Mouse (Mus musculus) liver, embryonic 16.5 days (tissue): ENCODE data around the gene Cnbd2. TPM values are rescaled to one million over a fixed set of nuclear protein-coding genes. Genes with fewer than 3 reads are reported as not detected.
"Not testable (repeated sequence)": the region's sequence is repeated elsewhere in the genome, so short reads cannot be mapped to it uniquely, and the experiment has no call there.

Experiments
- ATAC-seq: fragments of 200-750 bp; cut with Nextera tagmentation; 2 replicates; pipeline ENCODE4 v1.8.0; 2017; ENCODE audit warnings: low read depth, mild to moderate bottlenecking, moderate number of reproducible peaks, moderate library complexity
- H3K27ac ChIP-seq: fragments of 300-500 bp; sonication (generic); 2 replicates; pipeline ENCODE4 v1.5.1; 2014; ENCODE audit warnings: mild to moderate bottlenecking, low read length
- H3K27me3 ChIP-seq: fragments of 300-500 bp; sonication (generic); 2 replicates; pipeline ENCODE4 v1.6.1; 2014; ENCODE audit warnings: low read depth, low read length, mixed read lengths; ENCODE audit not compliant: control insufficient read depth, insufficient read depth
- H3K36me3 ChIP-seq: fragments of 300-500 bp; sonication (generic); 2 replicates; pipeline ENCODE4 v1.6.1; 2014; ENCODE audit warnings: mild to moderate bottlenecking; ENCODE audit not compliant: control insufficient read depth, insufficient read depth
- H3K4me1 ChIP-seq: fragments of 300-500 bp; sonication (generic); 2 replicates; pipeline ENCODE4 v1.6.1; 2014; ENCODE audit warnings: low read depth, low read length, mixed read lengths; ENCODE audit not compliant: control insufficient read depth
- H3K4me2 ChIP-seq: fragments of 300-500 bp; sonication (generic); 2 replicates; pipeline ENCODE4 v1.6.1; 2014; ENCODE audit warnings: low read depth, low read length, mixed read lengths
- H3K4me3 ChIP-seq: fragments of 300-500 bp; sonication (generic); 2 replicates; pipeline ENCODE4 v1.5.1; 2014; ENCODE audit warnings: low read depth, mild to moderate bottlenecking, low read length
- H3K9ac ChIP-seq: fragments of 300-500 bp; sonication (generic); 2 replicates; pipeline ENCODE4 v1.6.1; 2014; ENCODE audit warnings: low read depth, low read length
- H3K9me3 ChIP-seq: fragments of 300-500 bp; sonication (generic); replicated peaks from 2 replicates; pipeline ENCODE4 v1.6.1; 2016; ENCODE audit warnings: low read length; ENCODE audit not compliant: control insufficient read depth
- WGBS: fragments of 180-500 bp; shearing (Covaris S2); extraction: QIAGEN DNeasy Blood & Tissue Kit; methylation state at CpG from one replicate; pipeline ENCODE4 v1.1.7; 2014; ENCODE audit not compliant: insufficient replicate concordance; 5-methylcytosine and 5-hydroxymethylcytosine counted together
- polyA plus RNA-seq: library from polyadenylated mRNA; unstranded; fragments of >200 nt; fragmentation: Nextera tagmentation; extraction: Ambion mirVana; gene quantifications from 2 replicates; pipeline ENCODE4 v1.2.1, GENCODE M21; 2015

The Cnbd2 gene
- polyA plus RNA-seq, 1 experiment from 2014 or later, result 1.9 TPM

DNA sequence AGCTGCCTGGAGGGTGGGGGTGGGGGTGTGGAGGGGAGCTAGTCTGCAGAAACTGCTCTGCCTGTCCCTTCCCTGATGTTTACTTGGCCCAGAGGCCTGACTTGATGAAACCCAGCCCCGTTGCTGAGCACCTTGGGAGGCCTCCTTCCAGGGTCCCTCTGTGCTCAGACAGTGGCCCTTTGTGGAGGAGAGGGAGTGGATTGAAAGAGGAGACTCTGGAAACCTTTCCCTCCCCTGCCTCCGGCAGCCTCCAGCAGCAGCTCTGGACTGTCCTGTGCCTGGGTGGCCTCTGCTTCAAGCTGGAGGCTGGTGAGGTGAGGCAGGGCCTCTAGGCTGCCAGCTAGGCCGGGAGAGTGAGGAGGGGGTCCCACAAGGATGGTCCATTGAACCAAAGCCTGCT, 94.9 kb downstream of the Cnbd2 start:
- no peak for ATAC-seq
- Histone ChIP-seq H3K9ac (no peak overlapping the region), H3K4me2 (no peak overlapping the region), H3K27ac (no peak overlapping the region), H3K4me1 (no peaks in the 10 kb centered on the region), H3K36me3 (no peaks in the 10 kb centered on the region), H3K27me3 (no peaks in the 10 kb centered on the region), H3K4me3 (no peak overlapping the region), H3K9me3 (no peaks in the 10 kb centered on the region)
- 49% methylated on average over 3 of the region's 3 CpGs for WGBS

DNA sequence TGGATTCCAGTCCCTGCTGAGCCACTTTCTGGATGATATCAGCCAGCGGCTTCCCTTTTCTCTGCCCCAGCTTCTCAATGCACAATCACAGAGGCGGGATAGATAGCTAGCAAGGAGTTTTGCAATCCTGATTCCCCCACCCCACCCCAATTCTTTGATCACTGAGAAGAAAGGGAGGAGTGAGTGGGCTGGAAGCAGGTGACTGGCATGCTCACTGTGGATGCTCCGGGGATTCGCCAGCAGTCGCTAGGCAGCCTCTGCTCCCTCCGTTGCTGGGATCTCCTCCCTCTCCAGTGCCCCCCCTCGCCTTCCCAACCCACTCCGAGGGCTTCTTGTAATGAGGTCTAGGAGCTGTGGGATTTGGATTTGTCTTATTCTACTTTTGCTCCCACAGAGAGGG, 96.1 kb downstream of the Cnbd2 start:
- WGBS, result 51% methylated on average over 8 of the region's 8 CpGs
- Histone ChIP-seq H3K9ac (no peak overlapping the region), H3K9me3 (no peaks in the 10 kb centered on the region), H3K4me2 (no peak overlapping the region), H3K27me3 (no peaks in the 10 kb centered on the region), H3K4me3 (no peak overlapping the region), H3K27ac (no peak overlapping the region), H3K36me3 (no peaks in the 10 kb centered on the region), H3K4me1 (no peaks in the 10 kb centered on the region)
- no peak for ATAC-seq

DNA sequence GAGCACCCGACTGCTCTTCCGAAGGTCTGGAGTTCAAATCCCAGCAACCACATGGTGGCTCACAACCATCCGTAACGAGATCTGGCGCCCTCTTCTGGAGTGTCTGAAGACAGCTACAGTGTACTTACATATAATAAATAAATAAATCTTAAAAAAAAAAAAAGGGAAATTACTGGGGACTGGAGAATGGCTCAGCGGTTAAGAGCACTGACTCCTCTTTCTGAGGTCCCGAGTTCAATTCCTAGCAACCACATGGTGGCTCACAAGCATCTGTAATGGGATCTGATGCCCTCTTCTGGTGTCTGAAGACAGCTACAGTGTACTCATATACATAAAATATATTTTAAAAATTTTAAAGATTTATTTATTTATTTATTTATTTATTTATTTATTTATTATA, 99.2 kb downstream of the Cnbd2 start:
- WGBS, result 73% methylated on average over 4 of the region's 7 CpGs
- not testable (repeated sequence) for ATAC-seq, H3K9me3 ChIP-seq, H3K27ac ChIP-seq, H3K4me3 ChIP-seq, H3K36me3 ChIP-seq, H3K27me3 ChIP-seq, H3K4me2 ChIP-seq, H3K9ac ChIP-seq, H3K4me1 ChIP-seq

DNA sequence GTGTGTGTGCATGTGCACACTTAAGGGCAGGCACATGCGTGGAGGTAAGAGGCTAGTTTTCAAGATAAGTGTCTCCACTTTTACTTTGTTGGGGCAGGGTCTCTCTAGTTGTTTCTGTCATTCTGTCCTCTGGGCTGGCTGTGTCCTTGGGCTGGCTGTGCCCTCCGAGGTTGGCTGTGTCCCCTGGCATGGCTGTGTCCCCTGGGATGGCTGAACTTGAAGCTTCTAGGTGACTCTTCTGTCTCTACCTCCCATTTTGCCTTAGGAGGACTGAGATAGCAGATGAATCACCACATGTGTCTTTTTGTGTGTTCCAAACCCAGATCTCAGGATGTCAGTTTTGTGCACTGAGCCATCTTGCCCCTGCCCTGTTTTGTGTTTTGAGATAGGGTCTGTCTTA, 102.9 kb downstream of the Cnbd2 start:
- 51% methylated on average over 2 of the region's 2 CpGs for WGBS
- no peaks in the 10 kb centered on the region for H3K4me1 ChIP-seq
- ATAC-seq, result no peak
- no peak overlapping the region for H3K4me2 ChIP-seq
- H3K4me3 ChIP-seq, result no peak overlapping the region
- H3K9me3 ChIP-seq, result no peaks in the 10 kb centered on the region
- H3K27me3 ChIP-seq, result peaks cover 13% of the 10 kb centered on the region
- no peak overlapping the region for H3K27ac ChIP-seq
- H3K9ac ChIP-seq, result no peak overlapping the region
- no peaks in the 10 kb centered on the region for H3K36me3 ChIP-seq

DNA sequence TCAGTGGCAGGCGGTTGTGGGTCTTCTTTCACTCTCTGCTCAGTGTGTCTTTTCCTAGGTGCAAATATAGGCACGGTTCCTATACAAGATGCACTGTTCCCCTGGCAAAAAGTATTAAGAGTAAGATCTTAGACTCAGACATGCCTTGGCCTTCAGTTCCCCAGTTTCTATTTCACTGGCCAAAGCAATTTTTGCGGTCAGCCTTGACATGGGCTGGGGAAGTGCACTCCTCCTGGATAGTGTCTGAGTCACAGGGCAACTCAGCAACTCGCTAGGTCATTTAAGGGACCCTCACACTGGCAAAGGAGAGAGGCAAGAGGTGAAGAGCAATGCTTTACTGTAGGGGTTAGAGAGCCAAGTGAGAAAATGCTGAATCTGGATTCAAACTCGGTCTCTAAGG, 103.6 kb downstream of the Cnbd2 start:
- peaks cover 19% of the 10 kb centered on the region for H3K27me3 ChIP-seq
- no peak overlapping the region for H3K4me2 ChIP-seq
- no peak overlapping the region for H3K4me3 ChIP-seq
- WGBS, result 46% methylated on average over 5 of the region's 5 CpGs
- no peaks in the 10 kb centered on the region for H3K9me3 ChIP-seq
- H3K4me1 ChIP-seq, result no peaks in the 10 kb centered on the region
- H3K9ac ChIP-seq, result no peak overlapping the region
- no peaks in the 10 kb centered on the region for H3K36me3 ChIP-seq
- no peak overlapping the region for H3K27ac ChIP-seq
- ATAC-seq, result no peak

DNA sequence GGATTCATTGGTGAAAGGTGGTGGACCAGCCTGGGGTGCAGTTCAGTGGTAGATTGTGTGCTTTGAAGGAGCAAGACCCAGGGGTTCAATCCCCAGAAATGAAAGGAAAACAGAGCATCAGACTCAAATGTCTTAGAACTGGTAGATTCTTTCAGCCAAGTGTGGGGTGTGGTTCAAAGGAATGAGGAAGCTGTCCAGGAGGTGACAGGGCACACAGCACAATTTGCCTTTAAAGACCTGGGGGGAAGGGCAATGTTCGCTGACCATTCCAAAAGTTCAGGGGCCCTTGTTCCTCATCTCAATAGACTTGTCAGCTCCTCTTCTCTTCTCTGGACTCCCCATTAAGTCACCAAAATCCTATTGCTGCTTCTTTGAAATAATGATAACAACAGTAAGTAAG, 105.1 kb downstream of the Cnbd2 start:
- no peak for ATAC-seq
- WGBS, result 12% methylated on average over 1 of the region's 1 CpGs
- Histone ChIP-seq H3K4me1 (peaks cover 3% of the 10 kb centered on the region; the same call in 1 of the 2 replicates), H3K27me3 (peaks cover 35% of the 10 kb centered on the region), H3K9me3 (no peaks in the 10 kb centered on the region), H3K4me2 (no peak overlapping the region), H3K36me3 (no peaks in the 10 kb centered on the region), H3K27ac (no peak overlapping the region), H3K4me3 (no peak overlapping the region), H3K9ac (no peak overlapping the region)

DNA sequence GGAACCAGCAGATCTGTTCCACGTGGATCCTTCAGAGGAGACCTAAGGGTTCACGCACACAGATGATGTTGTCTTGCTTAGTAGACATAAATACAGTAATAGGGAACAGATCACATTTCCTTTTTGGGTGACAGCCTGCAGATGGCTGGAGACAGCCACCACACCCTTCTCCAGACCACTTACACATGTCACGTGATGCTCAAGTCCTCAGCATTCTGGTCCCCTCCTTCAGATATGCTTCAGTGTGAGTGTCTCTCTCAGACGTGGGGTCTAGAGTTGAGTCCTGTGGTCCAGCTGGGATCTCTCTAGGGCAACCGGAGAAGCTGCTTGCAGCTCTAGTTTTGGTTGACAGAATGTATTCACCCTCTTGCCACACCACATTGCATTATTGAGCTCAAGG, 106.4 kb downstream of the Cnbd2 start:
- H3K9me3 ChIP-seq, result no peaks in the 10 kb centered on the region
- ATAC-seq, result no peak
- H3K4me1 ChIP-seq, result peaks cover 3% of the 10 kb centered on the region; the same call in 1 of the 2 replicates
- no peak overlapping the region for H3K4me3 ChIP-seq
- no peak overlapping the region for H3K27ac ChIP-seq
- WGBS, result 52% methylated on average over 5 of the region's 5 CpGs
- no peaks in the 10 kb centered on the region for H3K36me3 ChIP-seq
- peaks cover 45% of the 10 kb centered on the region for H3K27me3 ChIP-seq
- no peak overlapping the region for H3K9ac ChIP-seq
- no peak overlapping the region for H3K4me2 ChIP-seq

DNA sequence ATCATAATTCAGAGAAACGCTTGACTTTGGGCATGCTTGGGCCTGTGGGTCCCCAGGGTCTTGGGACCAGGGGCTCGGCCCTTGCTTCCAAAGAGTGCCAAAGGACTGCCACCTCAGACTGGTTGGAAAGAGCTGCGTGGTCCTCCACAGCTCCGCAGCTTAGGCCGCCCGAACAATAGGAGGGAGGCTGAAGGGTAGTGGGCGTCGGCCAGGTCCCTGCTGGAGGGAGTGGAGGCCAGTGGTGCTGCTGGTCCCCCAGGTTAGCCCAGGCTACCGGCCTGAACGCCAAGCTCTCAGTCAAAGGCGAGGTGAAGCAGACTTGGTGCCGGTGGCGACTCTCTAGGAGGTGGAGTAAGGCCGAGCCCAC, 108.2 kb downstream of the Cnbd2 start:
- ATAC-seq, result no peak

DNA sequence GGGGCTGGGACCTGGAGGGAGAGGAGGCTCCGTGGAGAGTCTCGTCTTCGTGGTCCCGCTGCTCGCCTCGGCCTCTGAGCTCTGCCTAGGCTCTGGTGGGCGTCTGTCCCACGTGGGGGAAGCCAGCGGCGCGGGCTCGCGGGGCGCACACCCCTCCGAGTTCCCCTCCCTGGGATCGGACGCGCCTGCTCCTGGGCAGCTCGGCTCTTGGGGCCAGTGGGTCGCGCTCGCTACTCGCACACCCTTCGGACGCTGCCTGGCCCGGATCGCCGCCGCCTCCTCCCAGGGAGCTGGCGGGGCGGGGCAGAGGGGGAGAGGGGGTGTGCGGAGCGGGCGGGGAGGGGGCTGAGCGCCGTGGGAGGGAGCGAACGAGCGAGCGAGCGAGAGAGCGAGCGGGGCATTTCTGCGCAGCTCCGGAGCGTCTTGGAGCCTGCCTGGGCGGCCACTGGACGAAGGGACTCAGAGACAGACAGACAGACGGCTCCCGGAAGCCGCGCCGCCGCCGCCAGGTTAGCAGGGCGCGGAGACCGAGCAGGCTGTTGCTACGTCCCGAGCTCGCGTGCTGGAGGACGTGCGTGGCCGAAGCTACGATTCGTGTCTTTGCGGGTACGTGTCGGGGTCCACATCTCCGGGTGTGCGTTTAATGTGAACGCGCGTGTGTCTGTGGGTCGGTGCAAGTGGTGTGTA, 108.7 kb downstream of the Cnbd2 start, which contains the start of gene Epb41l1:
Gene Epb41l1 (plus strand): TSS at position 216 of the 687 bp plus-strand sequence.
- no peak within 1 kb of the TSS for H3K27ac ChIP-seq
- H3K9me3 ChIP-seq, result no peaks in the 10 kb centered on the region
- peak; percentile 67; the same call in 1 of the 2 replicates for ATAC-seq
- peak within 1 kb of the TSS; percentile 21; the same call in 1 of the 2 replicates for H3K9ac ChIP-seq
- H3K4me1 ChIP-seq, result peaks cover 3% of the 10 kb centered on the region; the same call in 1 of the 2 replicates
- WGBS, result 1% methylated on average over 68 of the region's 76 CpGs
- H3K27me3 ChIP-seq, result peaks cover 48% of the 10 kb centered on the region
- peak within 1 kb of the TSS; percentile 67 for H3K4me2 ChIP-seq
- H3K36me3 ChIP-seq, result no peaks in the 10 kb centered on the region
- H3K4me3 ChIP-seq, result peak within 1 kb of the TSS; percentile 55

More for the DNA sequence above, 108.2 kb downstream of the Cnbd2 start:
- Histone ChIP-seq H3K27ac (no peak overlapping the region), H3K9ac (peak overlapping the region; percentile 21; the same call in 1 of the 2 replicates), H3K9me3 (no peaks in the 10 kb centered on the region), H3K4me2 (peak overlapping the region; percentile 67), H3K27me3 (peaks cover 48% of the 10 kb centered on the region), H3K4me1 (peaks cover 3% of the 10 kb centered on the region; the same call in 1 of the 2 replicates), H3K4me3 (peak overlapping the region; percentile 55), H3K36me3 (no peaks in the 10 kb centered on the region)
- WGBS, result 27% methylated on average over 14 of the region's 14 CpGs
